In the genomic region with DNA sequence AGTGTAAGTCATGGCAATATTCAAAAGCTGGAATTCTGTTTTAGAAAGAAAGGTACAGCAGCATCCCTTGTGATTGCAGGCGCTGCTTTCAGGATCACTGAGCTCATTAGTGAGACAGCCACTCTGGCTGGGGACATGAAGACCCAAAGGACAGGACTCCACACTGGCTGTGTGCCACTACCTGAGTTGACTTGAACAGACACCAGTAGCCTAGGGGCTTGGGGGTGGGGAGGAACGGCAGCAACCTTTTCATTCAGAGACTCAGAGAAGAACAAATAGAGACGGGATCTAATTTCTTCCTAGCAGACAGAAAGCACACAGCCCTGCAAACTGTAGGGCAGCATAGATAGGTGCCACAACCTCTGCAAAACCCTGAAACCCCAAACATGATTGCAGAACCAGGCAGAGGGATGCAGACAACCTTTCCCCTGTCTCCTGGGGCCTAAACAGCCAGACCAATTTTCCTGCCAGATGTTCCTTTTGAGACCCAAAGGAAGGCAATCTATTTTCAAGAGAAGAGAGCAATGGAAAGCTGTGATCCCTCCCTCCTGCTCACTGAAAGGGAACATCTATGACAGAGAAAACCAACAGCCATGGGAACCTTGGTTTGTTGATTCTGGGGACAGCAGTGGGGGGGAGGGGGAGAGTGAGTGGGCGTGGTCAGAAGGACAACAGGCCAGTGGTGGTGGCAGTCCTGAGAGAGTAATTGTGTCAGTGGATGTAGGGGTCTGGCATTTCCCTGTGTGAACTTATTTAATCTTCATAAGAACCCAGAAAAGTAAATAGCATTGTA, we compare ENCODE assay signal across 8 mouse cellular contexts. TPM values are rescaled to one million over a fixed set of nuclear protein-coding genes. Genes with fewer than 3 reads are reported as not detected.
DNase-seq lines count a peak whose midpoint lies in the region; ATAC-seq lines count a peak whose summit lies in the region.

No protein-coding gene starts in this region.

- no peak for DNase-seq in liver, embryonic 11.5 days (ENCODE audit: low spot score)
- DNase-seq in embryo, embryonic 9.5 days (ENCODE audit: extremely low spot score) = peak; percentile 49
- peak; percentile 55 to 59 for DNase-seq in heart, postnatal 14 days
- no peak for DNase-seq in urinary bladder, postnatal 10 days (ENCODE audit: low spot score)
- DNase-seq in lung, postnatal 25 days (ENCODE audit: low spot score) = no peak

- WGBS in liver, embryonic 16.5 days (ENCODE audit: insufficient replicate concordance) = 49% methylated on average over 4 of the region's 4 CpGs
- WGBS in liver, embryonic 11.5 days = 59% methylated on average over 4 of the region's 4 CpGs
- 17% methylated on average over 4 of the region's 4 CpGs for WGBS in neural tube, embryonic 13.5 days

- no peak overlapping the region for H3K27ac ChIP-seq in liver, embryonic 16.5 days (ENCODE audit: low read length)
- H3K27ac ChIP-seq in liver, embryonic 11.5 days (ENCODE audit: low read depth, low read length) = no peak overlapping the region
- peak overlapping the region; percentile 84 for H3K27ac ChIP-seq in neural tube, embryonic 13.5 days (replicated peaks)

- no peaks in the 10 kb centered on the region for H3K9me3 ChIP-seq in liver, embryonic 16.5 days (replicated peaks; ENCODE audit: control insufficient read depth, low read length)
- H3K9me3 ChIP-seq in liver, embryonic 11.5 days (ENCODE audit: control insufficient read depth, low read length) = no peaks in the 10 kb centered on the region
- no peaks in the 10 kb centered on the region for H3K9me3 ChIP-seq in neural tube, embryonic 13.5 days

- intact Hi-C loops in heart, postnatal 14 days (cut with DNase I) = loop anchor here (2.0 kb wide), 1 partner anchor 58 kb away; the partner anchor contains the start of gene Ppp1r3c

- H3K4me1 ChIP-seq in liver, embryonic 16.5 days (ENCODE audit: control insufficient read depth, low read depth, low read length) = no peaks in the 10 kb centered on the region
- H3K4me1 ChIP-seq in liver, embryonic 11.5 days (replicated peaks; ENCODE audit: control insufficient read depth, insufficient read depth, low read length) = peaks cover 7% of the 10 kb centered on the region
- H3K4me1 ChIP-seq in neural tube, embryonic 13.5 days (replicated peaks) = peaks cover 31% of the 10 kb centered on the region

- no peaks in the 10 kb centered on the region for H3K27me3 ChIP-seq in liver, embryonic 16.5 days (ENCODE audit: control insufficient read depth, insufficient read depth, low read depth, low read length)
- H3K27me3 ChIP-seq in liver, embryonic 11.5 days (replicated peaks; ENCODE audit: control insufficient read depth, insufficient read depth, low read length) = no peaks in the 10 kb centered on the region
- H3K27me3 ChIP-seq in neural tube, embryonic 13.5 days = no peaks in the 10 kb centered on the region

- peak; percentile 50; the same call in 1 of the 2 replicates for ATAC-seq in liver, embryonic 16.5 days (ENCODE audit: low read depth)
- ATAC-seq in liver, embryonic 11.5 days (replicated peaks; ENCODE audit: low FRiP score) = no peak; the same call in 1 of the 2 replicates
- peak; percentile 59 for ATAC-seq in neural tube, embryonic 13.5 days (ENCODE audit: low read depth)
- no peak for ATAC-seq in frontal cortex, adult (ENCODE audit: low TSS enrichment)

- H3K4me2 ChIP-seq in liver, embryonic 16.5 days (ENCODE audit: low read depth, low read length) = no peak overlapping the region
- H3K4me2 ChIP-seq in liver, embryonic 11.5 days = no peak overlapping the region
- H3K4me2 ChIP-seq in neural tube, embryonic 13.5 days = peak overlapping the region; percentile 1; the same call in 1 of the 2 replicates

- no peak overlapping the region for H3K9ac ChIP-seq in liver, embryonic 16.5 days (ENCODE audit: low read depth, low read length)
- H3K9ac ChIP-seq in liver, embryonic 11.5 days (ENCODE audit: low read depth, low read length) = no peak overlapping the region
- peak overlapping the region; percentile 6; the same call in 1 of the 2 replicates for H3K9ac ChIP-seq in neural tube, embryonic 13.5 days

- no peaks in the 10 kb centered on the region for H3K36me3 ChIP-seq in liver, embryonic 16.5 days (ENCODE audit: control insufficient read depth, insufficient read depth)
- no peaks in the 10 kb centered on the region for H3K36me3 ChIP-seq in liver, embryonic 11.5 days (ENCODE audit: control insufficient read depth, insufficient read depth, low read length)
- H3K36me3 ChIP-seq in neural tube, embryonic 13.5 days = no peaks in the 10 kb centered on the region

- H3K4me3 ChIP-seq in liver, embryonic 16.5 days (ENCODE audit: low read depth, low read length) = no peak overlapping the region
- no peak overlapping the region for H3K4me3 ChIP-seq in liver, embryonic 11.5 days (ENCODE audit: low read depth, low read length)
- H3K4me3 ChIP-seq in neural tube, embryonic 13.5 days = no peak overlapping the region

RNA-seq across cellular contexts. Expression of gene Ppp1r3c, which starts 57.2 kb away (rescaled TPM):
- polyA plus RNA-seq in liver, embryonic 16.5 days (2015; fragmentation: Nextera tagmentation; extraction: Ambion mirVana) = 8.7 and 9.1 TPM in 2 replicates
- polyA plus RNA-seq in liver, embryonic 11.5 days (2014; fragmentation: Nextera tagmentation; extraction: Ambion mirVana) = 2.1 and 2.9 TPM in 2 replicates
- 10 to 100 TPM; 91.5 to 98.3 TPM for total RNA-seq in heart, postnatal 14 days (2021)
- 9.6 and 10.2 TPM in 2 replicates for polyA plus RNA-seq in neural tube, embryonic 13.5 days (2015; fragmentation: Nextera tagmentation; extraction: Ambion mirVana)

Comparison
In these comparisons a context has a peak if more than half of its experiments do, and no peak if none do; other contexts are left out.
1. ATAC-seq: peak in liver, embryonic 16.5 days (single experiment) and neural tube, embryonic 13.5 days (single experiment); none in liver, embryonic 11.5 days (single experiment) and frontal cortex, adult (single experiment).
2. DNase-seq: peak in embryo, embryonic 9.5 days (single experiment) and heart, postnatal 14 days (2 of 2); none in liver, embryonic 11.5 days (single experiment), urinary bladder, postnatal 10 days (single experiment) and lung, postnatal 25 days (single experiment).